Mouse (Mus musculus): ENCODE measurements around the gene Grik4. TPM values are rescaled to one million over a fixed set of nuclear protein-coding genes. Genes with fewer than 3 reads are reported as not detected.
A peak's percentile ranks its signal among the peaks of the same experiment; 100 is the strongest.

Gene Grik4
- polyA plus RNA-seq, 1 experiment from 2014 or later = 1.6 TPM

DNA sequence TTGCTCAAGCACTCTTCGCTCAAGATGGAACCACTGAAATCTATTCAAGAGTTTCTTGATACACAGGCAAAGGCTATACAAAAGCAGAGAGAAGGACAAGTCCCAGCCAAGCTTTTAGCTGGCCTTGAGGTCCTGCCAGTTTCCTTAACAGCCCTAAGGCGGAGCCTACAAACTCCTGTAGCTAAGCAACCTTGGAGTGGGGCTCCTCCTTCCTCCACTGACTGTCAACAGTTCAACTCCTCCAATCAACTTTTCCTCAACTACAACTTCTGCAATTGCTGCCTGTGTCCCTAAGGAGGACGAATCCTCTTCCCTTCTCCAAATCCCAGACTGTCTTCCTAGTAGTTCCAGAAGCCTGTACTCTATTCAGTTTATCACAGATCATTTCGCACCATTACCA lies 473.1 kb downstream of the Grik4 start:
- H3K9me3 ChIP-seq (ENCODE audit: control insufficient read depth, low read length) = no peaks in the 10 kb centered on the region
- 60% methylated on average over 4 of the region's 4 CpGs for WGBS
- H3K36me3 ChIP-seq (ENCODE audit: control insufficient read depth, insufficient read depth, low read length) = no peaks in the 10 kb centered on the region
- peaks cover 5% of the 10 kb centered on the region for H3K4me1 ChIP-seq (replicated peaks; ENCODE audit: control insufficient read depth, insufficient read depth, low read length)
- no peak overlapping the region for H3K27ac ChIP-seq (ENCODE audit: low read depth, low read length)
- H3K9ac ChIP-seq (ENCODE audit: low read depth, low read length) = peak overlapping the region; percentile 73
- H3K27me3 ChIP-seq (ENCODE audit: control insufficient read depth, insufficient read depth, low read length) = no peaks in the 10 kb centered on the region
- H3K4me3 ChIP-seq (ENCODE audit: low read depth, low read length) = peak overlapping the region; percentile 64
- H3K4me2 ChIP-seq (replicated peaks; ENCODE audit: low read depth, low read length) = peak overlapping the region; percentile 72
- DNase-seq (ENCODE audit: low spot score) (no peak), ATAC-seq (ENCODE audit: low FRiP score) (no peak)

DNA sequence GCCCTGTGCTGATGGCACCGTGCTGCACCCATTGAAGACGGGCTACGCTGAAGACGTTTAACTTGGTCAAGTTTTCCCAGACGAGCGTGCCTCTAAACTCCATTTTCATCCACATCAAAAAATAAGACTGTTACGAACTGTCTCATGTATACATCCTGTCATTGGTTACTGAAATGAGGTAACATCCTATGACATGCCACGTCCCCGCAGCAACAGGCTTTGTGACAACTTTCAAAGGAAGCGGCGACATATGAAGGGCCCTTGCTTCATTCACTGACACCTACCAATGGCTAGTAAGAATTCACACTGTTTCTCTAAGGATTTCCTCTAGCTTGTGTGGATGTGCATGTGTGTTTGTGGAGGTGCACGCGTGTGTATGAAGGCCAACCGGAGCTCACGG lies 475.0 kb downstream of the Grik4 start:
- Histone ChIP-seq H3K27me3 (ENCODE audit: control insufficient read depth, insufficient read depth, low read length) (no peaks in the 10 kb centered on the region), H3K9ac (ENCODE audit: low read depth, low read length) (no peak overlapping the region), H3K4me2 (replicated peaks; ENCODE audit: low read depth, low read length) (no peak overlapping the region), H3K36me3 (ENCODE audit: control insufficient read depth, insufficient read depth, low read length) (no peaks in the 10 kb centered on the region), H3K9me3 (ENCODE audit: control insufficient read depth, low read length) (no peaks in the 10 kb centered on the region), H3K4me1 (replicated peaks; ENCODE audit: control insufficient read depth, insufficient read depth, low read length) (peaks cover 5% of the 10 kb centered on the region), H3K4me3 (ENCODE audit: low read depth, low read length) (no peak overlapping the region), H3K27ac (ENCODE audit: low read depth, low read length) (no peak overlapping the region)
- 96% methylated on average over 15 of the region's 15 CpGs for WGBS
- DNase-seq (ENCODE audit: low spot score) (no peak), ATAC-seq (ENCODE audit: low FRiP score) (no peak)

- DNase-seq (ENCODE audit: low spot score) (no peak), ATAC-seq (ENCODE audit: low FRiP score) (no peak)
- no peak overlapping the region for H3K9ac ChIP-seq (ENCODE audit: low read depth, low read length)
- H3K9me3 ChIP-seq (ENCODE audit: control insufficient read depth, low read length) = no peaks in the 10 kb centered on the region
- no peaks in the 10 kb centered on the region for H3K27me3 ChIP-seq (ENCODE audit: control insufficient read depth, insufficient read depth, low read length)
- H3K4me3 ChIP-seq (ENCODE audit: low read depth, low read length) = no peak overlapping the region
- WGBS = 91% methylated on average over 5 of the region's 5 CpGs
- H3K4me1 ChIP-seq (replicated peaks; ENCODE audit: control insufficient read depth, insufficient read depth, low read length) = peaks cover 5% of the 10 kb centered on the region
- no peak overlapping the region for H3K27ac ChIP-seq (ENCODE audit: low read depth, low read length)
- H3K4me2 ChIP-seq (replicated peaks; ENCODE audit: low read depth, low read length) = no peak overlapping the region
- H3K36me3 ChIP-seq (ENCODE audit: control insufficient read depth, insufficient read depth, low read length) = no peaks in the 10 kb centered on the region
These were observed 475.9 kb downstream of the Grik4 start for GRCm38 (mm10) chr9:42468360-42468759.

Other genes starting within 250 kb of the Grik4 start
- 11.6 and 22.5 TPM in 2 replicates for gene Arhgef12, start 162.7 kb upstream of the Grik4 start, polyA plus RNA-seq (2014; fragmentation: Nextera tagmentation; extraction: Ambion mirVana)
- 16.9 and 19.2 TPM in 2 replicates for gene Tmem136, start 172.1 kb upstream of the Grik4 start, polyA plus RNA-seq (2014; fragmentation: Nextera tagmentation; extraction: Ambion mirVana)